Mouse (Mus musculus): ENCODE measurements around the gene Gm19345.

The Gm19345 gene

DNA sequence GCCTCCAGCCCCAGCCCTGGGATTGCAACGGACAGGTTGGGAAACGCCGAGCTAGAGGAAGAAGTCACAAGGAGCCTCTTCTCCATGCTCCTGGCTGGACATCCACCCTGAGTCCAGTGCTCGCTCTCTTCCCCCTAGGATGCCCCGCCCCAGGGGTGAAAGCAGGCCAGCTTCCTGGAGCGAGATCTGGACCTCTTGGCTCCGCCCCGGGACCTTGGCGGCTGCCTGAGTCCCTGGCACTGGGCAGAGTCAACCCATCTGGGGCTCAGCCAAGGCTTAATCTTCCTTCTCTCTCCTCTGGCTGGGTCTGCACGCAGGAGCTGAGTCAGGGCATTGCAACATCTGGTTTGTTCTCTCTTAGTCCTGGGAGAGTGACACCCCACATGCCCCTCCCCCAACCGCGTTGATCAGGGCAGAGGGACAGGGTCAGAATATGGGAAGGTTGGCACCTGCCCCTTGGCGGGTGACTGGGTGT, 21.1 kb upstream of the Gm19345 start:
- no peak for DNase-seq

- no peak for DNase-seq
These were observed 20.0 kb upstream of the Gm19345 start for GRCm38 (mm10) chr7:19831837-19832236.

DNA sequence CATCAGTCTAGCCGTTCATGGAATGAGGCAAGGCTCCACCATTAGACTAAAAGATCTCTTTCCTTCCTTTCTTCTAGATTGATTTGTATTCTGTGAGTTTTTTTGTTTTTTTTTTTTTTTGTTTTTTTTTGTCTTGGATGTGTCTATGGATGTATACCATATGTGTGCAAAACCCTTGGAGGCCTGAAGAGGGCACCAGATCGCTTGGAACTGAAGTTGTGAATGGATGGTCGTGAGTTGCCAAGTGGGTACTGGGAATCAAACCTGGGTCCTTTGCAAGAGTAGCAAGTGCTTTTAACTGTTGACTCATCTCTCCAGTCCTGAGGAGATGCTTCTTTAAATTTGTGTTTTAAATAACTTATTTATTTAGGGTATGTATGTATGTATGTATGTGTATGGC, 17.7 kb upstream of the Gm19345 start:
- no peak for DNase-seq

DNA sequence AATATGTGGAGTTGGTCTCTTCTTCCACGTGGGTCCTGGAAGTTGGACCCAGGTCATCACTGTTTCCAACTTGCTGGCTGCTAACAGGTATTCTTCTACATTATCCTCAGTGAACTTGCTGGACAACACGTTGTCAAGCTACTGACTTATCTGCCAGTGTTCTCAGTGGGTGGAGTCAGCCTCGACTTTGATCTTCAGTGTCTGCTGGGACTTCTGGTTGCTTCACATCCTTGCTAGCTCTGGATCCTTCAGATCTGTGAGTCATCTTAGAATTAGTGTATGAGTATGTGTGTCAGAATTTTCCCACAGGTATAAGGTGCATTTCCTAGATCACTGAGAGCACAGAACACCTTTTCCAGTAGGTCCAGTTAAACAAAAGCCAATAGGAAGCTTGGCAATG, 15.0 kb upstream of the Gm19345 start:
- DNase-seq, result no peak

GRCm38 (mm10) chr7:19840371-19840770, 11.4 kb upstream of the Gm19345 start:
- DNase-seq, result no peak

- no peak for DNase-seq
These were observed 10.9 kb upstream of the Gm19345 start for GRCm38 (mm10) chr7:19840936-19841335.

DNA sequence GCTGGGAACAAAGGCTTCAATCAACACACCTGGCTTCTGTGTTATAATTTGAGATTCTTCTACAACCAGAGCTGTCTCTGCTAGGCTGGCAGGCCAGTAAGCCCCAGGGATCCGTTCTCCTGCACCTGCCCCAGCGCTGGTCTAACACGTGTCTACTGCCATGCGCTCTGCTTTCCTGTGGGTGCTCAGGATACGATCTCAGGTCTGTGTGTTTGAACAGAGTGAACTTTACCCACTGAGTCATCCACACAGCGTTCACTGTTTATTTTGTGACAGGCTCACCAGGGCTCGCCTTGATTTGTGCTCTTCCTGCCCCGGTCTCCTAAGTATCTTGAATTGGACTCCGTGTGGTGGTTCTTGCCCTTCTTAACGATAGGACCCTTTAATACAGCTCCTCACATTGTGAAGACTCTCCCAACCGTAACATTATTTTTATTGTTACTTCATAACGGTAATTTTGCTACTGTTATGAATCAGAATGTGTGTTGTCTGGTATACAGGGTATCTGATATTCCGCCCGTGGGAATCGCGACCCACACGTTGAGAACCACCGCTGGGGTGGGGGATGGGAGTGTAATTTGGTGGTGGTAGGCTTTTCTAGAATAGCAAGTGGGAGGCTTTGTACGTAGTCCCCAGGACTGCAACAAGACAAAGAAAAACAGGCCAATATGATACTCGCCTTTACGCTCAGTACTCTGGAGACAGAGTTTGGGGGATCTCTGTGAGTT, 10.0 kb upstream of the Gm19345 start:
- peak; percentile 74 for DNase-seq

DNA sequence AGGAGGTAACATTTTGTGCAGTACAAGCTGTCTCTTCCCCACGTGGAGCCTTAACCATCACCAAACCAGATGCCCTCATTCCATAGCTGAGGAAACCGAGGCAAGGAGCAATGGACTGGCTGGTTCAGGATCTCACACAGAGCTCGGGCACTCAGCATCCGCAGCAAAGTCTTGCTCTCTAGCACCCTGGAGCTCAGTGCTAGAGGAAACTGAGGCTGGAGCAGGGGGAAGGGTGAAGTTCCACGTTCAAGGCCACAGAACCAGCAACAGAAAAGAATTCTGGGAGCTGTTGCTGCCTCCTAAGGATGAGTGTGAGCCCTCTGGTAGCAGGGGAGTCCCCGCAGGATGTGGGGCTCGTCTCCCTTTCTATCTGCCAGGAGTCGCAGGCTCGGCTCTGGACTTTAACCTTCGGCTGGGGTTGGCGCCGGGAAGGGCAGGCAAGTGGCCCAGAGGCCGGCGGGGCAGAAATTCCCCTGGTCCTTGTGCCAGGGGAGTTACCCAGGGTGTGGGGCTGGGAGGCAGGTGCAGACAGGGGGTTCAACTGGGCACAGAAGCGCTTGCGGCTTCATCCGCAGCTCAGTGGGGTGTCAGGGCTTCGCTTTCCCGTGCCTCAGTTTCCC, 8.8 kb upstream of the Gm19345 start:
- no peak for DNase-seq

GRCm38 (mm10) chr7:19843561-19843960, 8.2 kb upstream of the Gm19345 start:
- DNase-seq, result peak; percentile 82

GRCm38 (mm10) chr7:19844521-19845171, 7.2 kb upstream of the Gm19345 start:
- peak; percentile 86 for DNase-seq

DNA sequence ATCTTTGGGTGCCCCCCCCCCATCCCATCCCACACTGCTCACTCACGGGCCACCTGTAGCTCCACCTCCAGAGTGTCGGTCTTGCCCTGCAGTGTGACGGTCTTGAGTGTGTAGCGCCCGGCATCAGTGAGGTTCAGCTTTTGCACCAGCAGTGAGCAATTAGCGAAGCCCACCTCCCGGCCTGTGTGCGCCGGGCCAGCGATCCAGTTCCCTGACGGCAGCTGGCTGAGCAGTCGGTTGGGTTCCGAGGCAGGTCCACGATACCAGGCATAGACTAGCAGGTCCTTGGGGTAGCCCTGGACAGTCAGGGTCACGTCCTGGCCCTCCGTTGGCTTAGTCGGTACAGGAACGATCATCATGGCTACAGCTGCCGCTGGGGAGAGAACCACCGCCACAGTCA, 1.7 kb downstream of the Gm19345 start:
- DNase-seq, result no peak

DNA sequence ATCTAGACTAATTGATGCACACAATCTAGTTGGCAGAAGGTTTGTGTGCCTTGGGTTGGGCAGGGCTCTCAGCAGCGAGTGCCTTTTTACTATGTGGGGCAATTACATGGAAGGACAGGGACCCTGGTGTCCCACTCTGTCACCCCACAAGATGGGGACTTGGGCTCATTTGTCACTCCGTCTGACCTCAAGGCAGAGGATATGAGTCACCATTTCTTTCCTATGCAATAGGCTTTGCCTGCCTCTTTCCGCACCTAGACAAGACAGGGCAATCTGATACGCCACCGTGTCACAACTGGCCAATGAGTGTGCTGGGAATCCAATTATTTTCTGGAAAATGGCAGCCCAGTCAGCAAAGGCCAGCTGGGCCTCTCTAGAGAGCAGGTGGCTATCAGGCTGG, 3.9 kb downstream of the Gm19345 start:
- no peak for DNase-seq

- no peak for DNase-seq
These were observed 4.5 kb downstream of the Gm19345 start for GRCm38 (mm10) chr7:19856283-19856682.

DNA sequence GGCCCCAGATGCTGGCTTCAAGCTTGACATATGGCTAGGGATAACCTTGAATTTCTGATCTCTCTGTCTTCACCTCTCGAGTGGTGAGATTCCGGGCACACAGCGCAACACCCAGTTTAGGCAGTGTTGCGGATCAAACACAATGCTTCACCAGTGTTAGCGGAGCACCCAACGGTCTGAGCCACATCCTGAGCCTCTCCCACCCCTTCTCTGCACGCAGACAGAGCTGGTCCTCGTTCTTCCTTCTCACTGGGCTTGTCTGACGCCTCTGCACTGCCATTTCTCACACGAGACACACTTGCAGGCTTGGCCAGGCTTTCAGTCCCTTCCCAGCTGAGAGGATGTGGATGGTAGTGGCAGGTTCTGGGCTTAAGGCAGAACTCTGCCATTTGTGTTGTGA, 7.9 kb downstream of the Gm19345 start:
- DNase-seq, result peak; percentile 58

DNA sequence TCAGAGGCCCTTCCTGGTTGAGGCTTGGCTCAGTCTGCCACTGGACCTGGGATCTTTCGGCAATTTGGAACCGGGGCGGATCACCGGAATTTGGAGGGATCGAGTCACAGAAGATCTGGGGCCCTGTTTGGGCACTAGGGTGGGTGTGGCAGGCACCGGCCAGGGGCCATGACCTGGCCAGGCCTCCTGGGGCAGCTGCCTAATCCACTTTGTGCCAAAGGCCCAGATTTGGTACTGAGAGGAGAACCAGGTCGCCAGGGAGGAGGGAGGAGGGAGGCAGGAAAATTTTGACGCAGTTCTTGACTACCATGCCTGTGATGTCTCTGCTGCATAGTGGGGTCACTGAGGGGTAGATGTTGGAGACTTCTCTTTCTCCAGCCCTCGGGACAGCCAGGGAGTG, 9.4 kb downstream of the Gm19345 start, which contains the start of gene Ceacam16:
TSS of gene Ceacam16 (minus strand) at position 101 of the 400 bp plus-strand sequence.
- DNase-seq, result no peak

DNA sequence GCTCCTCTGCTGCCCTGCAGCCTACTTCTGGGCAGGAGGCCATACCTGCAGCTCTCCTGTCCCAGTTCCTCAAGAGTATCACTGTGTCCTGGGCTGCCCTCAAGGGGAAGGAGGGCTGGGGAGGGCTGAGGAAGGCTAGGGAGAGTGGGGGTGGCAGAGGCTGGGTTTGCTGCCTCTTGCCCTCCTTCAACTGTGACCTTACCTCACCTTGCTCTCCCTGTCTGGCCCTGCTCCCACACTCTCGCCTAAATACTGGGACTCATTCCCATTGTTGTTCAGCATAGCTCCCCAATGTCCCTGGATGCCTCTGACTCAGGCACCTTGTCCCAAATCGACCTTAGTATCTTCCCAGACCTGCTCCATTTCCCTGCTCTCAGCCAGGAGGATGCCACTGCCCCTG, 12.4 kb downstream of the Gm19345 start:
- DNase-seq, result no peak

DNA sequence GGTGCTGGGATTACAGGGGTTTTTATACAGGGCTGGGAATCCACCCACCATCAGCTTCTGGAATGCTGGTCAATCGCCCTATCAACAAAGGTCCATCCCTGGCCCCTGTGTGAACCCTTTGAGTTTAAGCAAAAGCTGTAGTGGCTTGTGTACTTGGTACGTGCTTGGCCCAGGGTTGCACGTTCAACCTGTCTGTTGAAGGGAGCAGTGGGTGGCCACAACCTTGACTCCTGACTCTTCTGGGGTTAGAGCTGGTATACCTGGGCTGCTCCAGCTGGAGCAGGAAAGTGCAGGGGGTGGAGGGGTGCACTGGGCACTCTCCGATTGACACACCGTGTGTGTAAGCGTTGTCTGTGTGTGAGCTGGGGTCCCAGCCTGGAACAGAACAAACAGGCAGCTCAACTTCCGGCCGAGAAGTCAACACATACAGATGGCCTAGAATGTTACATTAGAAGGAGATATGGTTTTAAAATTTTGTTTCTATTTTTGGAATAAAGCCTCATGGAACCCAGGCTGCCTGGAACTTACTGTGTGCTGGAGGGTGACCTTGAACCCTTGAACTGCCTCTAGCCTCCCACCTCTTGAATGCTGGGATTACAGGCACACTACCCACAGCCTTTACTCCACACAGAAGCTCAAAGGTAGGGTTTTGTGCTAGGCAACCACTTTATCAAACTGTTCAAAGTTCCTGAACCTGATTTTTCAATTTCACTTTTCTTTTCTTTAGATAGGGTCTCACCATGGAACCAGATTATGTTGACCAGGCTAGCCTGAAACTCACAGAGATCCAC, 13.6 kb downstream of the Gm19345 start:
- DNase-seq, result no peak

GRCm38 (mm10) chr7:19866490-19866889, 14.7 kb downstream of the Gm19345 start:
- no peak for DNase-seq

GRCm38 (mm10) chr7:19867751-19868399, 16.1 kb downstream of the Gm19345 start:
- no peak for DNase-seq

DNA sequence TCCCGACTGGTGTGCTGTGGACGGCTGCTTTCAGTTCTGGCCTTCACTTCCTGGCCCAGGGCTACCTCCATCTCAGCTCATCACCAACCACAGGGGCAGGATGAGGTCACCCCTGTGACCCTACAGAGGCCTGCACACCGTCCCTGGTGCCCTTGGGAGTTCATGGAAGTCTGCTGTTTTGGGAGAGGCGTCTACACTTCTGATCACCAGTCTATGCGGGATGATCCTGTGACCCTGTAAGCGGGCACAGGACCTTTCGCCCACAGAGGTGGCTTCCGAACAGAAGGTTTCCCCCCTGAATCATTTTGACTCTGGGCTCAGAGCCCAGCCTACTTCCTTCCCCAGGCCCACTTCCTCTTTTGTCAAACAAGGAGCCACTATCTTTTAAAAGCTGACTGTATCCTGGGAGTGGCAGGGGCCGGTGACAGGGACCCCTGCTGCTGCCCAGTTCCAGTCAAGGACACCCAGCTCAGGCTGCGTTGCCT, 19.4 kb downstream of the Gm19345 start:
- DNase-seq, result peak; percentile 52

GRCm38 (mm10) chr7:19871943-19872601, 20.3 kb downstream of the Gm19345 start:
- DNase-seq, result peak; percentile 76
